Mouse (Mus musculus) brown adipose tissue, adult 24 weeks (tissue): ENCODE measurements around the gene Tecpr1. TPM values are rescaled to one million over a fixed set of nuclear protein-coding genes. Genes with fewer than 3 reads are reported as not detected.

Experiments used
- H3K27ac ChIP-seq: fragments of 200-500 bp; replicated peaks from 2 replicates; pipeline ENCODE4 v1.5.1; 2012; ENCODE audit warnings: low read depth, mild to moderate bottlenecking, low read length
- H3K4me1 ChIP-seq: fragments of 200-500 bp; 2 replicates; pipeline ENCODE4 v1.6.1; 2012; ENCODE audit warnings: low read length, mixed read lengths; ENCODE audit not compliant: control insufficient read depth, insufficient read depth, insufficient read length
- H3K4me3 ChIP-seq: fragments of 200-500 bp; 2 replicates; pipeline ENCODE4 v1.5.1; 2012; ENCODE audit warnings: low read depth, mild to moderate bottlenecking, low read length, moderate library complexity; ENCODE audit not compliant: insufficient read depth
- polyA plus RNA-seq: library from polyadenylated mRNA; stranded (reverse); fragments of >200 nt; gene quantifications from 2 replicates; pipeline ENCODE4 v1.2.4, GENCODE M21; 2012; ENCODE audit not compliant: missing spikeins, insufficient read depth, insufficient read length

Gene Tecpr1
- polyA plus RNA-seq, 1 experiment = 41.4 TPM

DNA sequence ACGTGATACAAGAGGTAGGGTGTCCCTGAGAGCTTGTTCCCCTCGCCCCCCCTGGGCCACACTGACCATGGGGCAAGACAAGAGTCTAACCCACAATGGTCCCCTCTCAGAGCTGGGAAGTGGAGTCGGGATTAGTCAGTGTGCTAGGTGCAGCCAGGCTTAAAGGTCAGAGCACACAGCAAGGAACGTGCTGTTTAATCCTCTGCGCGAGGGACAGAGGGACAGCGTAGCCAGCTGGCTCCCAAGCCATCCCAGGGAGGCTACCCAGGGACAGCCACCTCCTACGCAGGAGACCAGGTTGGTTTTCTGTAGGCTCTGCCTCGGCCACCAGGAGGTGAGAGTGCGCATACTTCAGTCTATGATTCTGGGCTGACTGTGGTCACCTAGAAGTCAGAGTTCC, 18.5 kb downstream of the Tecpr1 start:
- Histone ChIP-seq H3K4me3 (no peak overlapping the region), H3K27ac (no peak overlapping the region), H3K4me1 (no peaks in the 10 kb centered on the region)

DNA sequence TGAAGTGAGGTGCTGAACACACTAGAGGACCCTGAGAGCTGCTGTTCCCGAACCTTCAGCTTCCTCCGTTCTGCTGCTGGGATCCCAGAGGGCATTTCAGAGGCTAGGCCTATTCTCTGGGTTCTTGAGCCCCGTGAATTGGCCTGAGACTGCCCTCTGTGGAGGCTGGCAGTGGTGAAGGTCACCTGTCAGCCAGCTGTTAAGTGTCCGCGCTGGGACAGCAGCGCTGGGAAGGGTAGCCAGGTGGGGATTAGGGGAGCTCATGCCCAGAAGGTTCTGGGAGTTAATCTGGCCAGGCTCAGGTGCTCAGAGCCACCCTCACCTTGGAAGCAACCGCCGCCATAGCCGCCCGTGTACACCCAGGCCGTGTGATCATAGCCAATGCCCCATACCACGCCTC, 19.1 kb downstream of the Tecpr1 start:
- H3K4me1 ChIP-seq = no peaks in the 10 kb centered on the region
- H3K27ac ChIP-seq = no peak overlapping the region
- H3K4me3 ChIP-seq = no peak overlapping the region

DNA sequence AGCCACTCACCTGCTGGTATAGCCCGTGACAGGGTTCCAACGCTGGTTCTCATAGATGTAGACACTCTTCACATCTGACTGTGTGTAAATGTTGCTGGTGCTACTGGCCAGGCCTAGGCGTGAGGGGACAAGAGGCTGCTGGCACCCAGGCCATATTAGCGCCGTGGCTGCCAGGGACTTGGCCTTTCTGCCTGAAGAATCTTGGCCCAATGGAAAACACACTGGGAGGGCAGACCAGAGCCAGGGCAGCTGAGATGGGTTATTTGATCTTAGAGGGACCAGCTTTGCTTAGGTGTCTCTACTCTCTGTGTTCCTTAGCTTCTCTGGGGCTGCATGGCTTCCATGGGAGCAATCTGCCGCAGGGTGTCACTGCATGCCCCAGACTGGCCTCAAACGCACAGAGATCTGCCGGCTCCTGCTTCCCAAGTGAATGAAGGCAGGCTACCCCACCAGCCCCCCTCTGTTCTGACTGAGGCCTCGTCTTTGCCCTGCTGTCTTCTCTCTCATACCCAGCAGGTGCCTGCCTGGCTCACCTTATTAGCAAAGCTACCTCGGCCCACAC, 19.9 kb downstream of the Tecpr1 start:
- Histone ChIP-seq H3K27ac (no peak overlapping the region), H3K4me3 (no peak overlapping the region), H3K4me1 (no peaks in the 10 kb centered on the region)

DNA sequence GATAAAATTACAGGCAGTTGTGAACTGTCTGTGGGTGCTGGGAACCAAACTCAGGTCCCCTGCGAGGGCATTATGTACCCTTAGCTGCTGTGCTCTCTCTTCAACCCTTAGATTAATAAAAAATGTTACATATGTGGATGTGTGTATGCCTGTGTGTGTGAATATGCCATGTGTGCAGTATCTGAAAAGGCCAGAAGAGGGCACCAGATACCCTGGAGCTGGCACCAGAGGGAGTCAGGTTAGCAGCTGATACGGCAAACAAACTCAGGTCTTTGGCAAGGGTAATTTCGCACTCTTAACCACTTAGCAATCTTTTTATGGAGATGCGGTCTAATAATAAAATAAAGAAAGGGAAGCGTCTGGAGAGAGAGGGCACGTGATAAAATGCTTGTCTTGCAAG, 21.0 kb downstream of the Tecpr1 start:
- H3K4me1 ChIP-seq = no peaks in the 10 kb centered on the region

DNA sequence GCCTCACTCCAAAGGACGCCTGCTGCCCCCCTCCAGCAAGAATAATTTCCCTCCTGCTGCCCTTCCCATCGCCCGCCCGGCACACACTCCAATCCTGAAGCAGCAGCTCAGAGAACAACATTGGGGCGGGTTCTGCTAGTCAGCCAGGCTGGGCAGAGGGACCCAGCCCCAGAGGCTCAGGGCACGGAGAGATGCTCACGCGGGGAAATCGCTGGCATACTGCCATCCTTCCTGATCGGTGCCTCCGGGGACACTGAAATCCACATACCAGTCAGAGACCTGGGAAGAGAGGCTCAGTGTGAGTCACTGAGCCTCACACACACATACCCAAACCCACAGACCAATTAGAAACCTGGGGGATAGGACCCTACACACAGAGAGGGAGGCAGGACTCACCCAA, 22.8 kb downstream of the Tecpr1 start:
- Histone ChIP-seq H3K4me1 (no peaks in the 10 kb centered on the region), H3K4me3 (no peak overlapping the region), H3K27ac (no peak overlapping the region)

More for the DNA sequence above, 21.0 kb downstream of the Tecpr1 start:
- Histone ChIP-seq H3K27ac (no peak overlapping the region), H3K4me3 (no peak overlapping the region)

DNA sequence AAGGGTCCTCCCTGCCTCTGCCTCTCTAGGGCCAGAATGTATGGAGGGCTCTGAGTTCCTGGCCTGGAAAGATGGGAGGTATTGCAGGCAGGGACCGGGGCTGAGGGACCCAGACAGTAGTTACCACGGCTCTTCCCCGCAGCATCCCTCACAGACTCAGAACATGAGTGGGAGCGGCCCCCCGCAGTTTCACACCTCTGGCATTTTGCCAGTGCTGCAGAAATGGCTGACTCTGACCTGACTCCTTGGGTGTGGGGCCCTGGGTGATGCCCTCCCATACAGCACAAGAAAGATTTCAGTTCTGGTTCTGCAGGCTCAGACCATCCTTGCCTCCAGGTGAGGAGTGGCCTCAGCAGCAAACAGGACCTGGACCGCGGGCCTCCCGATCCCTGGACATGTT, 27.8 kb downstream of the Tecpr1 start:
- Histone ChIP-seq H3K4me1 (no peaks in the 10 kb centered on the region; the same call in 1 of the 2 replicates), H3K27ac (no peak overlapping the region), H3K4me3 (no peak overlapping the region)

DNA sequence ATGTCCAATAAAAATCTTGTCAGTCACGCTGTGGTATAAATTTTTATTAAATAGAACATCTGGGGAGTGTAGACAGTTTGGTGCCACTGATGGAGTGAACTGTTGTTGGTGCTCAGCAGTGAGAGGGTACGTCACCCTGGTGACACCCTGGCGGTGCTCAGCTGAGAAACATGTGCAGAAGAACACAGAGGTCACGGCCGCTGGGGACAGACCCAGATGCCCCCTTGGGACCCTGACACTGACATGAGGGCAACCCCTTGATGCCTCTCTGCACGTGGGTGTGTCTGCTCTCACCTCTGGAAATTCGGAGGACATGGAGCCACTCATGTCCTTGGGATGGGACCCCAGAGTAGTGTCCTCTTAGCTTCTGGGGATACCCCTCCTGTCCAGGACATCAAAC, 29.0 kb downstream of the Tecpr1 start:
- no peak overlapping the region for H3K27ac ChIP-seq
- H3K4me1 ChIP-seq = no peaks in the 10 kb centered on the region; the same call in 1 of the 2 replicates
- H3K4me3 ChIP-seq = no peak overlapping the region

DNA sequence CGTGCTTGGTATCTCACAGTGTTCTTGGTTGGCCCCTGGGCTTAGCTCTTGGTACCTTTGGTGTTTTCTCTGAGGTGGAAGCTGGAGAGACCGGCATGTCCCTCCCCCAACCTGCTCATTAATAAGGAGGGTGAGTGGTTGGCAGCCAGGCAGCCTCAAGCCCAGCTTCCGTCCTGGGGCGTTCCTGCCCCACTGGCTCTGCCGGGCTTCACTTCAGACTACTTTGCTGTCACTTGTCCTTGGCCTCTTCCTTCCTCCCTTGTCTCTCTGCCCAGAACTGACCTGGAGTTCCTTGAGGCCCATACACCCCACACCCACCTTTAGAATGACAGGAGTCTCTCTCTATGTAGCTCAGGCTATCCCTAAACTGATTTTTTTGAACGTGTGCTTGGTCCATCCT, 30.7 kb downstream of the Tecpr1 start:
- Histone ChIP-seq H3K4me3 (no peak overlapping the region), H3K4me1 (no peaks in the 10 kb centered on the region; the same call in 1 of the 2 replicates), H3K27ac (no peak overlapping the region)

DNA sequence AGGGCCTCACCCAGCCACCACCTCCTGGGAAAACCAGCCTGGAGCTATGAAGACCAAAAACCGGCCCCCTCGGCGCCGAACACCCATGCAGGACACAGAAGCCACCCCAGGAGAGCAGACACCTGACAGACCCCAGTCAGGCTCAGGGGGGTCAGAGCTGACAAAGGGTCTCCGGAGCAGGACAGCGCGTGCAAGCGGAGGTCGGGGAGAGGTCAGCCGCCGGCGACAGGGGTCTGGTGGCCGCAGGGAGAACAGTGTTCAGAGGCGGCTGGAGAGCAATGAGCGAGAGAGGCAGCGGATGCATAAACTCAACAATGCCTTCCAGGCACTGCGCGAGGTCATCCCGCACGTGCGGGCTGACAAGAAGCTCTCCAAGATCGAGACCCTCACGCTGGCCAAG, 32.4 kb downstream of the Tecpr1 start:
- Histone ChIP-seq H3K4me1 (no peaks in the 10 kb centered on the region; the same call in 1 of the 2 replicates), H3K4me3 (no peak overlapping the region)

DNA sequence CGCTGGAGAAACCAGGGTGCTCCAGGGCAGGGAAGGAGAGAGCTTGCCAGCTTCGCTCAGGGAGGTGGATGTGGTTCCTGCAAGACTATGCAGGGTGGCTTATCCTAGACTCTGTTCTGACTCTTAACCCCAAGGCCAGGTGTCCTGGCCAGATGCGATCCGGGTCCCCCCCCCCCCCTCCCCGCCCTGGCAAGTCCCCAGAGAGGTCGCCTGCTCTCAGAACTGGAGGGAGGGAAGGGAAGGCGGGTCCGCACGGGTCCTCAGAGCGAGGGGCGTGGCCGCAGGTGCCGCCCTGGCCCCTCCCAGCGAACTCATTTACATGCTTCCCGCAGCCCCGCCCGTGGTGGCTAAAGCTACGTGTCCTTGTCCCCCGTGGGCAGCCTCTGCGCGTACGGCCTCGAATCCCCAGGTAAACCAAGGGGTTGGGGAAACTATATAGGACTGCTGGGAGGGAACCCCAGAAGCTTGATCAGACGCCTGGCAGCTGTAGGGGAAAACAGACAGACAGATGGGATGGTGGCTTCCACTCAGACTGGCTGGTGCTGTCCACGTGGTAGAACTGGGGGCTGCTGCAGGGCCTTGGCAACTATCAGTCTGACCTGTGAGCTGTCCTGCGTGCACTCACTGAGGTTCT, 33.3 kb downstream of the Tecpr1 start, which contains the start of gene Bhlha15:
Gene Bhlha15 (plus strand): TSS at position 337 of the 634 bp plus-strand sequence.
- H3K4me1 ChIP-seq = no peaks in the 10 kb centered on the region; the same call in 1 of the 2 replicates
- H3K27ac ChIP-seq = no peak within 1 kb of the TSS
- no peak within 1 kb of the TSS for H3K4me3 ChIP-seq

More for the DNA sequence above, 32.4 kb downstream of the Tecpr1 start:
- no peak overlapping the region for H3K27ac ChIP-seq

DNA sequence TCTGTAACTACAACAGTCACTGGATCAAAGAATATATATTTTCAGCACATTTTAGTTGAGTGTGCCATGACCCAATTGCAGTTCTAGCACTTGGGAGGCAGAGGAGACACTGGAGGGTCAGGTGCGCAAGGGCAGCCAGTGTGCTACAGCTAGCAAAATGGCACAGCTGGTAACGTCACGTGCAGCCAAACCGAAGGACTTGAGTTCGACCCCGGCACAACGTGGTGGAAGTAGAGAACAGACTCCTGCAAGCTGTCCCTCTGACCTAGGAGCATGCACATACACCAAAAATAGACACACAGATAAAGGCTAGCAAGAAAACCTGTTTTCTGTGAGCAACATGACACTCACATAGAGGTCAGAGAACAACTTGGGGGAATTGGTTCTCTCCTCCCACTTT, 34.1 kb downstream of the Tecpr1 start:
- no peaks in the 10 kb centered on the region; the same call in 1 of the 2 replicates for H3K4me1 ChIP-seq
- H3K4me3 ChIP-seq = no peak overlapping the region
- no peak overlapping the region for H3K27ac ChIP-seq

DNA sequence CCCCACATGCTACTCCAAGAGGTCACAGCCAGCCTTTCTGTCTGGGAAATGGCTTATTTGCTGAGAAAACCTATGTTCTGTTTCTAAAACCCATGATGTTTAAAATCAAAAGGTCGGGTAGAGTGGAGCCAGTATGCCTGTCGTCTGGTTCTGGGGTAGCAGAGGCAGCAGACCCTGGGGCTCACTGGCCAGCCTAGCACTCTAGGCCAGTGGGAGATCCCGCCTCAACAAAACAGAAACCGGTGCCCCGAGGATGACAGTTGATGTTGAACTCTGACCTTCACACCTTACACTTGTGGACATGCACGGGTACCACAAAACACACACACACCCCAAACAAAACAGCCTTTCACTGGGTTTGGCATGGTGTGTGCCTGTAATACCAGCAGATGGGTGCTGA, 35.0 kb downstream of the Tecpr1 start:
- Histone ChIP-seq H3K4me1 (no peaks in the 10 kb centered on the region; the same call in 1 of the 2 replicates), H3K4me3 (no peak overlapping the region), H3K27ac (no peak overlapping the region)

DNA sequence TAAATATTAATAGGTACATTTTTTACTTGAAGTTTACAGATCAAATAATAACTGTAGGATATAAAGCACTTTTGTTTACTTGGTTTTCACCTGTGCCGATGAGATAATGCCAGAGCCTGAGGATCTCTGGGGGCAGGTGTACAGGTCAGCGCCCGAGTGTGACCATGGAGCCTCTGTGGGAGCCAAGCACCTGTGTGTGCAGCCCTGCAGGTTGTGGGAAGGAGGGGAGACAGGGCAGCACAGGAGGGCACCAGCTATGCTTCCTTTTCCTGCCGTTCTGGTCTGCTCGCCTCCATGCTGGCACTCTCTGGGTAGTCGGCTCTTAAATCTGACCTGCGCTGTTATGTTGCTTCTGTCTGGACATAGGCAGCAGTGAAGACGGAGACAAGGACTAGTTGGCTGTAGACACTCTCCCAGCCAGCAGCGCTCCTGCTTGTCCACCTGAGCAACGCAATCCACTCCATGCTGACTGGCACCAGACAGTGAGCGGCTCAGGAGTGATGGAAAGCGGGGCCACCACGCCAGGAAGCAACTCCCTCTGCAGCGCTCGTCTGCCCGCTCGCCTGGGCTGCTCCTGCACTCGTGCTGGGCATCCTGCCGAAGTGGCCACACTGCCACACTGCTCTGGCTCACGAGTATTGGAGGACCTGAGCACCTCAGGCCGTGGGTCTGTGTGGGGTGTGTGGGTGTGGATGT, 38.9 kb downstream of the Tecpr1 start:
- no peak overlapping the region for H3K27ac ChIP-seq
- H3K4me1 ChIP-seq = no peaks in the 10 kb centered on the region
- H3K4me3 ChIP-seq = no peak overlapping the region

DNA sequence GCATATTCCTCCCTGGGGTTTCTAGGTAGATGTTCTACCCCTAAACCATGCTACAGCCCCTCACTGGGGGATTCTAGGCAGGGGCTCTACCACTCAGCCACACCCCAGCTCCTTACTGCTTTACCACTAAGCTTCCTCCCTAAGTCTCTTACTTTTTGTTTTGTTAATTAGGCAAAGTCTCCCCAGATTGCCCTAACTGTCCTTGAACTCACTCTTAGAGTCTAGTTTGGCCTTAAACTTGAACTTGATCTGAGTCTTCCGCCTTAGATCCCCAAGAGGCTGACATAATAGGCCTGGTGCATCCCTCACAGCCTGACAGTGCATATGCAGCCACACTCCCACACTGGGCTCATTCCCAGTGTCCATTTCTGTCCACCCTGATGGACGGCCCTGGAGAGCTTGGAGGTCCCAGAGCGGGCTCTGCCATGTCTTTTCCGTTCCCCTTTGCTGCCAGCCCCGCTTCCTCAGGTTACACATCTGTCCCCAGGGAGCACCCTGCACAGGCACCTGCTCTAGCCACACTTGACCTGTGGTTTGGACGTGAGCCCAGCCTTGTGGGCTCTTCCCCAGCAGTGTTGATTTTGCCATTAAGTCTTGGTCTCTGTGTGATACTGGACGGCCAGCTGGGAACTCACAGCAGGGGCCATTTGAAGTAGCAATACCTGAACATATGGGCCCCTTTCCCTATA, 39.6 kb downstream of the Tecpr1 start:
- H3K4me3 ChIP-seq = no peak overlapping the region
- H3K27ac ChIP-seq = no peak overlapping the region
- no peaks in the 10 kb centered on the region for H3K4me1 ChIP-seq

DNA sequence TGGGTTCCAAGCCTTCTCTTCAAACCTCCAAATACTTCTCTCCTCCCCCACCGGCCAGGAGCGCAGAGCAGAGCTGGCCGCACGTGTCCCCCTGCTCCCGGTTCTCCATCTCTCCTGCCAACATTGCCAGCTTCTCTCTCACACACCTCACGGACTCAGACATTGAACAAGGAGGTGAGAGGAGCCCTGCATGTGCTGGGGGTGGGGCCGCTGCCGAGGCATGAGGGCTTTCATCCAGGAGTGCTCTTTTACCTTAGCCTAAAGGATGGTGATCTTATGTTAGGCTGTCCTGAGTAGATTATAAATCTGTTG, 40.2 kb downstream of the Tecpr1 start:
- no peak overlapping the region for H3K27ac ChIP-seq
- no peaks in the 10 kb centered on the region for H3K4me1 ChIP-seq
- H3K4me3 ChIP-seq = no peak overlapping the region
